Mouse (Mus musculus) liver, embryonic 14.5 days (tissue): ENCODE data around the gene Fgfr3. TPM values are rescaled to one million over a fixed set of nuclear protein-coding genes. Genes with fewer than 3 reads are reported as not detected.

Experiments
- ATAC-seq: fragments of 200-750 bp; cut with Nextera tagmentation; 2 replicates; pipeline ENCODE4 v1.8.0; 2017; ENCODE audit warnings: moderate number of reproducible peaks, mild to moderate bottlenecking, moderate library complexity; ENCODE audit not compliant: insufficient read depth
- DNase-seq, 3 experiments: peaks; one replicate each; pipeline ENCODE4 v3.0.0-alpha.2; 2012 to 2013; ENCODE audit warnings: low read depth in 3 of 3, low spot score in 3 of 3
- H3K27ac ChIP-seq: fragments of 300-500 bp; sonication (generic); 2 replicates; pipeline ENCODE4 v1.5.1; 2014; ENCODE audit warnings: moderate library complexity, mild to moderate bottlenecking, control low read depth, inconsistent platforms
- H3K27me3 ChIP-seq: fragments of 300-500 bp; sonication (generic); 2 replicates; pipeline ENCODE4 v1.6.1; 2014; ENCODE audit warnings: mild to moderate bottlenecking, low read length, moderate library complexity; ENCODE audit not compliant: control insufficient read depth, insufficient read depth
- H3K36me3 ChIP-seq: fragments of 300-500 bp; sonication (generic); replicated peaks from 2 replicates; pipeline ENCODE4 v1.6.1; 2014; ENCODE audit warnings: low read depth; ENCODE audit not compliant: control insufficient read depth, insufficient read depth
- H3K4me1 ChIP-seq, 2 experiments: fragments of 200-500 bp in 1 of 2; fragments of 300-500 bp in 1 of 2; sonication (generic) in 1 of 2; replicated peaks; 2 replicates each; pipeline ENCODE4 v1.6.1; 2012 to 2014; ENCODE audit warnings: antibody characterized with exemption in 1 of 2, inconsistent platforms in 1 of 2, low read length in 1 of 2; ENCODE audit not compliant: control insufficient read depth in 2 of 2, insufficient read depth in 2 of 2
- H3K4me2 ChIP-seq: fragments of 300-500 bp; sonication (generic); 2 replicates; pipeline ENCODE4 v1.6.1; 2014; ENCODE audit warnings: low read depth, mild to moderate bottlenecking, control low read depth, moderate library complexity
- H3K4me3 ChIP-seq, 2 experiments: fragments of 200-500 bp in 1 of 2; fragments of 300-500 bp in 1 of 2; sonication (generic) in 1 of 2; 2 replicates each; pipeline ENCODE4 v1.5.1; 2012 to 2014; ENCODE audit warnings: low read depth in 2 of 2, low read length in 2 of 2, mild to moderate bottlenecking in 2 of 2, control low read depth in 1 of 2, inconsistent platforms in 1 of 2, moderate library complexity in 1 of 2; ENCODE audit not compliant: insufficient read depth in 1 of 2
- H3K9ac ChIP-seq: fragments of 300-500 bp; sonication (generic); replicated peaks from 2 replicates; pipeline ENCODE4 v1.6.1; 2014; ENCODE audit warnings: mild to moderate bottlenecking, control low read depth, moderate library complexity
- H3K9me3 ChIP-seq: fragments of 300-500 bp; sonication (generic); 2 replicates; pipeline ENCODE4 v1.6.1; 2016; ENCODE audit warnings: low read length, mixed read lengths; ENCODE audit not compliant: control insufficient read depth
- CTCF ChIP-seq: IDR thresholded peaks from 2 replicates; pipeline ENCODE4 v1.5.1; 2016; ENCODE audit warnings: antibody characterized with exemption, low read depth, control low read depth
- EP300 ChIP-seq: IDR thresholded peaks from 2 replicates; pipeline ENCODE4 v1.6.1; 2016; ENCODE audit warnings: antibody characterized with exemption, low read depth
- WGBS: fragments of 180-500 bp; shearing (Covaris S2); extraction: QIAGEN DNeasy Blood & Tissue Kit; methylation state at CpG from one replicate; pipeline ENCODE4 v1.1.7; 2014; ENCODE audit not compliant: insufficient replicate concordance; 5-methylcytosine and 5-hydroxymethylcytosine counted together
- polyA plus RNA-seq, 2 experiments: library from polyadenylated mRNA; depleted of rRNA in 1 of 2; stranded (reverse) in 1 of 2; unstranded in 1 of 2; fragments of >200 nt; fragmentation: Nextera tagmentation in 1 of 2; extraction: Ambion mirVana in 1 of 2; gene quantifications; 2 replicates each; pipeline versions ENCODE4 v1.2.1 to v1.2.3; 2012 to 2014

Gene Fgfr3
- polyA plus RNA-seq, 2 experiments, result 1.2 to 4.5 TPM

DNA sequence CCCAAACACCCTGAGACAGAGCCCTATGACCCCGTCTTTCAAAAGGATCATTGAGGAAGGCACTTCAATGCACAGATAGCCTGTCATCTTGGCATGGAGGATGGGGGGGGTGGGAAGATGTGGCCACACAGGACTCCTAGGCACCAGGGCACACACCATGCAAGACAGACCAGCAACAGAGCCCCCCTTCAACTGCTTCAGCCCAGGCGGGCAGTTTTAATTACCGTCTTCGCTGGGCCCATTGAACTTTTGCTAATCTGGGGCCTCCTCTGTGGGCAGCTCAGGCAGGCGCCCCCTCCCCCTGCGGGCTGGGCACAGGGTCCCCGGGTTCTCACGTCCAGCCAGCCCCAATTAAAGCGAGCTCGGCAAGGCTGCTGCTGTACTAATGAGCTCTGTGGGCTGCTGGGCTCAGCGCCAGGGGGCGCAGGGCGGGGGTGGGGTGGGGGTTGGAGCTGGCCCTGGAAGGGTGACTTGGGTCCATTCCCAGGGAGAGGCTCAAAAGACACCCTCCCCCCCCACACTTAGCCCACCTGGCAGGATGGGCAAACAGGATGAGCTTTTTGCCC is 23.4 kb upstream of the Fgfr3 start:
- Histone ChIP-seq H3K27me3 (peaks cover 28% of the 10 kb centered on the region), H3K27ac (no peak overlapping the region), H3K9ac (no peak overlapping the region), H3K9me3 (no peaks in the 10 kb centered on the region), H3K4me3 (no peak overlapping the region), H3K36me3 (no peaks in the 10 kb centered on the region), H3K4me1 (peaks cover 0 to 11% of the 10 kb centered on the region in 2 experiments; a peak in 2 of 4 replicates), H3K4me2 (no peak overlapping the region)
- DNase-seq (no peak), ATAC-seq (no peak)
- 45% methylated on average over 13 of the region's 13 CpGs for WGBS
- no peak for TF ChIP-seq CTCF
- no peak for TF ChIP-seq EP300

DNA sequence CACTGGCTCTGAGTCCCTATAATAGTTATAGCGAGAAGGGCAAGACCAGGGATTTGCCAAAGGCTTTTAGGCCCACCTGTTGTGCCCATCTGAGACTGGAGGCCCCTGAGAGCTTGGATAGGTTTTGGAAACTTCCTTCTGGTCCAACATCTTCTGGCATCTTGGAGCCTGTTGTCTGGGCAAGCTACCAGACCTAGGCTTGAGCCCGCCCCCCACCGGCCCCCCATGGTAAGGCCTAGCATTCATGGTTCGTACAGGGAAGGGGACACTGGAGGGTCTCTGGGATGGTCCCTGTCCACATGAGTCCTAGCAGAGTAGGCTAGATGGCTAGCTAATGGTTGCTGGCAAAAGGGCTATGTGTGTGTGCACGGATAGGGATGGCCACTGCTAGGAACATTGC is 22.8 kb upstream of the Fgfr3 start:
- ATAC-seq (no peak), DNase-seq (no peak)
- H3K4me3 ChIP-seq, result no peak overlapping the region
- H3K4me1 ChIP-seq, result peaks cover 0 to 11% of the 10 kb centered on the region in 2 experiments; a peak in 2 of 4 replicates
- no peaks in the 10 kb centered on the region for H3K9me3 ChIP-seq
- no peaks in the 10 kb centered on the region for H3K36me3 ChIP-seq
- TF ChIP-seq CTCF, result no peak
- H3K9ac ChIP-seq, result no peak overlapping the region
- 71% methylated on average over 5 of the region's 5 CpGs for whole genome bisulfite sequencing
- no peak overlapping the region for H3K4me2 ChIP-seq
- no peak overlapping the region for H3K27ac ChIP-seq
- peaks cover 25% of the 10 kb centered on the region for H3K27me3 ChIP-seq

DNA sequence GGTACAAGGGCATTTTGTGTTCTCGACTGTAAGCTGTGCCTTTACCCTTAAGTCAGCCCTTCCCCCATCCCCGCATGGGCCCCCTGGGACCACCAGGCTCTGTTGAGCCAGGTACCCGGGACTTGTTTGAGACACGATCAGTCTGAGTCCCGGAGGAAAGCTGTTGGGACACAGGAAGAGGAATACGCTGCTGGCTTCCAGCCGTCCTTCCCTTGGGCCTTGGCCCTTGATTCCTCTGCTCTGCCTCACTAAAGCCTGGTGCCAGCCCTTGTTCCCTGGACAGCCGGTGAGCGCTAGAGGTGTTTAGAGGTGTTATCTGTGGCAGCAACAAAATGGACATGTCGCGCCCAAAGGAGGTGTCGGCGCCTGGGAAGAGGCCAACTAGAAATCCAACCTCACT is 21.5 kb upstream of the Fgfr3 start:
- DNase-seq (no peak), ATAC-seq (no peak)
- Histone ChIP-seq H3K4me2 (no peak overlapping the region), H3K4me1 (peaks cover 0 to 9% of the 10 kb centered on the region in 2 experiments; a peak in 2 of 4 replicates), H3K9me3 (no peaks in the 10 kb centered on the region), H3K27ac (no peak overlapping the region), H3K27me3 (peaks cover 18% of the 10 kb centered on the region), H3K4me3 (no peak overlapping the region), H3K36me3 (no peaks in the 10 kb centered on the region), H3K9ac (no peak overlapping the region)
- no peak for TF ChIP-seq EP300
- TF ChIP-seq CTCF, result no peak
- 49% methylated on average over 13 of the region's 13 CpGs for WGBS

DNA sequence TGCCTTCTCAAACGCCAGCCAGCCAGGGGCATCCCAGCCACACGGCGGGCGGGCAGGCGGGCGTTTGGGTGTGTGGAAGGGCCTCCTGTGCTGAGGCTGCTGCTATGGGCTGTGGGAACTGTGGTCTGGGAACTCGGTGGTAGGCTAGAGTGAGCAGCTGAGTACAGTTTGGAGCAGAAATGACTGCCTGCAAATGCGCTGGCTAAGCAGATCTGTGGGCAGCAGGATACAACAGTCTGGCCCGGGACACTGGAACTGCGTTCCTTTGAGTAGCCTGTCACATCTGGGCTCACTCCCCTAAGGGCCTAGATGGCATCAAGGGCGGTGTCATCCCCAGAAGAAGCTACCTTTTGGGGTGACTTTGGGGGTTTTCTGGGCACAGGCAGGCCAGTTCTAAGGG is 19.6 kb upstream of the Fgfr3 start:
- Histone ChIP-seq H3K27ac (no peak overlapping the region), H3K9me3 (no peaks in the 10 kb centered on the region), H3K4me3 (no peak overlapping the region), H3K36me3 (no peaks in the 10 kb centered on the region), H3K4me2 (no peak overlapping the region), H3K27me3 (no peaks in the 10 kb centered on the region), H3K9ac (no peak overlapping the region), H3K4me1 (peaks cover 0 to 18% of the 10 kb centered on the region in 2 experiments; a peak in 2 of 4 replicates)
- TF ChIP-seq CTCF (no peak), EP300 (no peak)
- 60% methylated on average over 11 of the region's 11 CpGs for WGBS
- DNase-seq (no peak), ATAC-seq (no peak)

DNA sequence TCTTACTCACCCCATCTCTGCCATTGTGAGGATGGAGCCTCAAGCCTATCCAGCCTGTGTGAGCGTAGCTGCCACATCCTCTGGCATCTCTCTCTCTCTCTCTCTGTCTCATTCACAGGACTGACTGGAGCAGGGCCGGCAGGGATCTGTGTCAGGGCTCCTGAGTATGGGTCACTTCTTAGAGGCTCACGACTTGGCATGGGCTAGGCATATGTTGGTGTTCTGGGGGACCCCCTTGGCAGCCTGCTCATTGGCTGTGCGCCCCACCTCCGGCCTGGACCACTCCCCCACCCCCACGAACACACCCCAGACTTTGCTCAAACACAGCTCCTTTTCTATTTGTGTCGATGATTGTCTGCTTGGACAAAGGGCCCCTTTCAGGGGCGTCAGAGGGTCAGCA is 17.5 kb upstream of the Fgfr3 start:
- WGBS, result 58% methylated on average over 8 of the region's 8 CpGs
- H3K27me3 ChIP-seq, result no peaks in the 10 kb centered on the region
- peaks cover 0 to 18% of the 10 kb centered on the region in 2 experiments; a peak in 2 of 4 replicates for H3K4me1 ChIP-seq
- H3K9ac ChIP-seq, result no peak overlapping the region
- no peak for ATAC-seq
- DNase-seq, result no peak
- TF ChIP-seq CTCF (no peak), EP300 (no peak)
- H3K27ac ChIP-seq, result no peak overlapping the region
- no peaks in the 10 kb centered on the region for H3K36me3 ChIP-seq
- no peaks in the 10 kb centered on the region for H3K9me3 ChIP-seq
- H3K4me3 ChIP-seq, result no peak overlapping the region
- no peak overlapping the region for H3K4me2 ChIP-seq
